Mouse (Mus musculus): ENCODE results near the gene Cda. TPM values are rescaled to one million over a fixed set of nuclear protein-coding genes. Genes with fewer than 3 reads are reported as not detected.

The Cda gene
- total and polyA plus RNA-seq, 3 experiments = 12.4 to 26.1 TPM; not detected in 1

DNA sequence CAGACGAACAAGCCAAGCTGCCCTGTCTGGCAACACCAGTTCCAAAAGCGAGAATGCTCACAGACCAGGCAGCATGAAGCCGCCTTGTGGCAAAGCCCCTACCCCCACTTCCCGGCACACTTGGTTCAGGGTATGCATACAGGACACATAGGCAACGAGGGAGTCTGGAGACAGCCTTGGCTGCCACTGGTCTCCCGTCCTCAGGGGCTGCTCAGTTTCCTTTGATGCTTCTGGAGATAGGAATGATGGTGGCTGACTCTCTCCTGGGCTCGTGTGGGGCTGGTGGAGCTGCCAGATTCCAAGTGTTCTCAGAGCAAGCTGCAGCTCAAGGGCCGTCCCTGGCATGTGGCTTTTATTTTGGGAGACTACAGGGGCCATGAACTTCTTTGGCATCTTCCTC is 26.4 kb downstream of the Cda start:
- H3K36me3 ChIP-seq (ENCODE audit: control insufficient read depth in 1 of 2, insufficient read depth in 2 of 2, low read length in 2 of 2) = peaks cover 0 to 24% of the 10 kb centered on the region in 2 experiments; a peak in 2 of 4 replicates
- H3K79me2 ChIP-seq (ENCODE audit: control insufficient read depth, insufficient read depth, low read length, poor library complexity) = no peaks in the 10 kb centered on the region
- no peak for DNase-seq (ENCODE audit: low read depth, low spot score)
- no peak overlapping the region for H3K4me3 ChIP-seq (ENCODE audit: control insufficient read depth in 1 of 2, insufficient read depth in 1 of 2, low read depth in 2 of 2, low read length in 2 of 2)
- H3K9me3 ChIP-seq (replicated peaks; ENCODE audit: insufficient read depth, low read length) = no peaks in the 10 kb centered on the region
- TF ChIP-seq NRF1 (IDR thresholded peaks at IDR 0.05; ENCODE audit: insufficient read depth, low read depth, low read length, poor library complexity, severe bottlenecking) = no peak
- TF ChIP-seq E2F4 (IDR thresholded peaks at IDR 0.05; ENCODE audit: borderline replicate concordance, low read depth, low read length) = no peak
- TF ChIP-seq POLR2AphosphoS2 (IDR thresholded peaks at IDR 0.05; ENCODE audit: low read length) = no peak
- no peak for TF ChIP-seq TCF12 (IDR thresholded peaks at IDR 0.05; ENCODE audit: low read depth, low read length)
- no peak for TF ChIP-seq ETS1 (IDR thresholded peaks at IDR 0.05; ENCODE audit: low read depth, low read length)
- no peak for TF ChIP-seq KAT2A (conservative IDR thresholded peaks at IDR 0.05; ENCODE audit: low read depth, low read length)
- no peak overlapping the region for H3K27ac ChIP-seq (ENCODE audit: control insufficient read depth, low read depth, low read length)
- H3K4me1 ChIP-seq (ENCODE audit: control insufficient read depth in 1 of 2, insufficient read depth in 2 of 2, low read length in 2 of 2) = peaks cover 16 to 38% of the 10 kb centered on the region in 2 experiments
- H3K27me3 ChIP-seq (ENCODE audit: control insufficient read depth in 1 of 2, insufficient read depth in 2 of 2, low read length in 2 of 2) = no peaks in the 10 kb centered on the region
- H3K9ac ChIP-seq (ENCODE audit: control insufficient read depth, low read depth, low read length, poor library complexity, severe bottlenecking) = no peak overlapping the region

DNA sequence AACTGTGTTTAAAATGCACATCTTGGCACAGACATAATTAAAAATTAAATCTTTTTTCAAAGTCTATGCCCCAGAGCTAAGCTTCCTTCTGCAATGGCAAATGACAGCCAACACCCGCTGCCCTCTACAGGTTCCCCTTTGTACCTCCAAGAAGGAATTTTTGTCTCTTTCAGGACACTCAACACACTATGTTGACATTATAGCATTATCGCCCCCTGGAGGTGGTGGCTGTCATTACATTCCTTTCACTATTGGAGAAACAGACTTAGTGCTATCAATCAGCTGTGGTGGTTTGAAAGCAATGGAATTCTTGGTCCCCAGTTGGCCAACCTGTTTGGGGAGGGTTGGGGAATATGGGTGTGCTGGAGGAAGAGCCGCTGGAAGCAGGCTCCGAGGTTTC is 27.8 kb downstream of the Cda start:
- no peaks in the 10 kb centered on the region for H3K27me3 ChIP-seq (ENCODE audit: control insufficient read depth in 1 of 2, insufficient read depth in 2 of 2, low read length in 2 of 2)
- peak; percentile 70 for DNase-seq (ENCODE audit: low read depth, low spot score)
- H3K4me3 ChIP-seq (ENCODE audit: control insufficient read depth in 1 of 2, insufficient read depth in 1 of 2, low read depth in 2 of 2, low read length in 2 of 2) = no peak overlapping the region
- H3K27ac ChIP-seq (ENCODE audit: control insufficient read depth, low read depth, low read length) = no peak overlapping the region
- no peaks in the 10 kb centered on the region for H3K79me2 ChIP-seq (ENCODE audit: control insufficient read depth, insufficient read depth, low read length, poor library complexity)
- peaks cover 14 to 36% of the 10 kb centered on the region in 2 experiments for H3K4me1 ChIP-seq (ENCODE audit: control insufficient read depth in 1 of 2, insufficient read depth in 2 of 2, low read length in 2 of 2)
- H3K9ac ChIP-seq (ENCODE audit: control insufficient read depth, low read depth, low read length, poor library complexity, severe bottlenecking) = no peak overlapping the region
- H3K9me3 ChIP-seq (replicated peaks; ENCODE audit: insufficient read depth, low read length) = no peaks in the 10 kb centered on the region
- peaks cover 0 to 18% of the 10 kb centered on the region in 2 experiments; a peak in 2 of 4 replicates for H3K36me3 ChIP-seq (ENCODE audit: control insufficient read depth in 1 of 2, insufficient read depth in 2 of 2, low read length in 2 of 2)
- TF ChIP-seq MYC (IDR thresholded peaks at IDR 0.05; ENCODE audit: low read depth, low read length) = no peak
- TF ChIP-seq JUND (IDR thresholded peaks at IDR 0.05; ENCODE audit: low read depth, low read length) = no peak
- 0 out of 2 replicates have a peak, but pooled peaks have one; percentile 18 for TF ChIP-seq MXI1 (IDR thresholded peaks at IDR 0.05; ENCODE audit: low read depth, low read length)
- TF ChIP-seq CTCF (IDR thresholded peaks at IDR 0.05 in 2 of 3, conservative IDR thresholded peaks at IDR 0.05 in 1 of 3; ENCODE audit: control insufficient read depth in 1 of 3, insufficient read depth in 1 of 3, low read depth in 2 of 3, low read length in 3 of 3, poor library complexity in 1 of 3, severe bottlenecking in 1 of 3) = peak; percentile 19 to 81 (median 79); a peak in 5 of 6 replicates
- TF ChIP-seq HCFC1 (IDR thresholded peaks at IDR 0.05; ENCODE audit: low read depth, low read length) = peak; percentile 45; the same call in 1 of the 2 replicates
- TF ChIP-seq SMC3 (IDR thresholded peaks at IDR 0.05; ENCODE audit: low read depth, low read length) = peak; percentile 34
- peak; percentile 21; the same call in 1 of the 2 replicates for TF ChIP-seq BHLHE40 (IDR thresholded peaks at IDR 0.05; ENCODE audit: borderline replicate concordance, low read depth, low read length)
- TF ChIP-seq SIN3A (IDR thresholded peaks at IDR 0.05; ENCODE audit: low read length) = peak; percentile 57; the same call in 1 of the 2 replicates
- TF ChIP-seq TCF12 (IDR thresholded peaks at IDR 0.05; ENCODE audit: low read depth, low read length) = peak; percentile 11; the same call in 1 of the 2 replicates

DNA sequence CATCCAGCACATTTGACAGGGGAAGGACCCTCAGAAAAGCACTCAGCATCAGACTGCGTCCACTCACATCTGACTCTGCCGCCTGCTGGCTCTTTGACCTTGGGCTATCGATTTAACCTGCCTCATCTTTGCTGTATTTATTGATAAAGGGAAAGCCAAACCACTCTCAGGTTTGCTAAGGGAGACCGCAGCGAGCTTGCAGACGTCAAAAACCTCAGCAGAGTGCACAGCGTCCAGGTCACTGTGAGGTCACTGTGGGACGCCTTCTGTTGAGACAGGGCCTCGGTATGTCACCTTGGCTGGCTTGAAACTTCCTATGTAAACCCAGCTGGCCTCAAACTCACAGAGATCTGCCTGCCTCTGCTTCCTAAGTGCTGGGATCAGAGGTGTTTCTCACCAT is 30.5 kb downstream of the Cda start:
- no peaks in the 10 kb centered on the region for H3K9me3 ChIP-seq (replicated peaks; ENCODE audit: insufficient read depth, low read length)
- H3K79me2 ChIP-seq (ENCODE audit: control insufficient read depth, insufficient read depth, low read length, poor library complexity) = no peaks in the 10 kb centered on the region
- H3K27me3 ChIP-seq (ENCODE audit: control insufficient read depth in 1 of 2, insufficient read depth in 2 of 2, low read length in 2 of 2) = no peaks in the 10 kb centered on the region; a peak in 1 of 4 replicates
- no peak overlapping the region for H3K27ac ChIP-seq (ENCODE audit: control insufficient read depth, low read depth, low read length)
- no peak for DNase-seq (ENCODE audit: low read depth, low spot score)
- TF ChIP-seq HCFC1 (IDR thresholded peaks at IDR 0.05; ENCODE audit: low read depth, low read length) (no peak), TAL1 (IDR thresholded peaks at IDR 0.05; ENCODE audit: low read length) (no peak), CTCF (IDR thresholded peaks at IDR 0.05 in 2 of 3, conservative IDR thresholded peaks at IDR 0.05 in 1 of 3; ENCODE audit: control insufficient read depth in 1 of 3, insufficient read depth in 1 of 3, low read depth in 2 of 3, low read length in 3 of 3, poor library complexity in 1 of 3, severe bottlenecking in 1 of 3) (no peak), USF1 (IDR thresholded peaks at IDR 0.05; ENCODE audit: low read depth, low read length) (no peak), CHD2 (IDR thresholded peaks at IDR 0.05; ENCODE audit: low read length) (no peak), ZC3H11A (IDR thresholded peaks at IDR 0.05; ENCODE audit: low read depth, low read length) (no peak), ZNF384 (IDR thresholded peaks at IDR 0.05; ENCODE audit: low read depth, low read length) (no peak), ETS1 (IDR thresholded peaks at IDR 0.05; ENCODE audit: low read depth, low read length) (no peak), MYC (IDR thresholded peaks at IDR 0.05; ENCODE audit: low read depth, low read length) (no peak)
- peaks cover 0 to 7% of the 10 kb centered on the region in 2 experiments; a peak in 2 of 4 replicates for H3K36me3 ChIP-seq (ENCODE audit: control insufficient read depth in 1 of 2, insufficient read depth in 2 of 2, low read length in 2 of 2)
- H3K4me3 ChIP-seq (ENCODE audit: control insufficient read depth in 1 of 2, insufficient read depth in 1 of 2, low read depth in 2 of 2, low read length in 2 of 2) = no peak overlapping the region
- H3K9ac ChIP-seq (ENCODE audit: control insufficient read depth, low read depth, low read length, poor library complexity, severe bottlenecking) = no peak overlapping the region
- peaks cover 7 to 21% of the 10 kb centered on the region in 2 experiments; a peak in 3 of 4 replicates for H3K4me1 ChIP-seq (ENCODE audit: control insufficient read depth in 1 of 2, insufficient read depth in 2 of 2, low read length in 2 of 2)

Data from MEL (cell line).